Mouse (Mus musculus): ENCODE results near the gene Sertad2.

The Sertad2 gene

DNA sequence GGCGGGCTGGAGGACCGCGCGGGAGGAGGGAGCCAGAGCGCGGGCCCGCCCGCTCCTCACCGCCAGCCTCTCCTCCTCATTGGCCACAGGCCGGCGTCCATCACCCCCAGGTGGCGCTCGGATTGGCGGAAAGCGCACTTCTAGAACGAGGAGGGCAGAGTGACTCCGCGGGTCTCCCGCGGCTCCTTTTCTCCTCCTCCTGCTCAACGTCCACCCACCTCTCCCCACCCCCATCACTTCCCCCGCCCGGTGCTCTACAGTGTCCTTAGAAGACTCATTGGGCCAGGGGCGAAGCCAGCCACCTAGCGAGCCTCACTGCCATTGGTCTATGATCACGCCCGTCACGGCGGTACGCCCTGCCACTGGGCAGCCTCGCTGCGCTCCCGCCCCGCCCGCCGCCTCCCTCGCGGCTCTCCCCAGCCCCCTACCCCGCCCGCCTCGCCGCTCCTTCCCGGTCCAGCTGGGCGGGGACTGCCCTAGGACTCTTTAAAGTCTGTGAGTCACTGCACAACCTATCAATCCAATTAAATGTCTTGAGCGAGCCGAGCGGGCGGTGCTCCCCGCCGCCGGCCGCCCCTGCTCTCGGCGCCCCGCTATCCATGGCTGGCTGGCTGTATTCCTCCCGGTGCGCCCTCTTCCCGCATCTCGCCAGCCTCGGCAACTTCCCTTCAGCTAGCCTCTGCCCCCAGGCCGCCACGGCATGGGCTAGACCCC is at the start of gene Sertad2:
Sertad2 (plus strand) TSS at position 515 of the 714 bp plus-strand sequence.
- peak; percentile 95 for DNase-seq (ENCODE audit: low spot score)

DNA sequence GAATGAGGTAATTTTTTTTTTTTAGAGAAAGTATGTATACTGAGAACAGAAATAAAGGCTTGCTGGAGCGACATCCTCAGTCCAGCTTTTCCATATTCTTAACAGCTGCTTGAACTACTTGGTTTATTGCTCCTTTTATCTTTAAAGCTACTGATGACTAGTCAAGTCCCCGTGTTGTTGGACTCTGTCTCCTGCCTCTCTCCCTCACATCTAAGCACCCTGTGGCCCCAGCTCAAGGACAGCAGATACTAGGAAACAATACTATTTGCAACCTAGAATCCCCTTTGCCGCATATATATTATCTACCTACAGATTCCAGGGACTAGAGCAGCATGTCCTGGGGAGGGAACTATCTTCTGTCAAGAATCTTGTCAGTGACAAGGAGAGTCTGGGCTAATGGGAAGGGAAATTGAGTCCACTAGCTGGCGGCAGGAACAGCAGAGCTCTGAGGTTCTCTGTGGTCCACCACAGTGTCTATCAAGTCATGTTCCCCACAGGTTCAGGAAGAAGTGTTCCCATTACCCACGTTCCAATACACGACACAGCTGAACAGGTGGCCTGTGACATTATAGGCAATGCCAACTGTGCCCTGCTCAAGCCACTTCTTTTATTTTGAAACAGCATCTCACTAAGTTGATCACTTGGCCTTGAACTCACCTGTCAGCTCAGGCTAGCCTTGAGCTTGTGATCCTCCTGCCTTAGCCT is 49.0 kb upstream of the Sertad2 start:
- no peak for DNase-seq (ENCODE audit: low spot score)

DNA sequence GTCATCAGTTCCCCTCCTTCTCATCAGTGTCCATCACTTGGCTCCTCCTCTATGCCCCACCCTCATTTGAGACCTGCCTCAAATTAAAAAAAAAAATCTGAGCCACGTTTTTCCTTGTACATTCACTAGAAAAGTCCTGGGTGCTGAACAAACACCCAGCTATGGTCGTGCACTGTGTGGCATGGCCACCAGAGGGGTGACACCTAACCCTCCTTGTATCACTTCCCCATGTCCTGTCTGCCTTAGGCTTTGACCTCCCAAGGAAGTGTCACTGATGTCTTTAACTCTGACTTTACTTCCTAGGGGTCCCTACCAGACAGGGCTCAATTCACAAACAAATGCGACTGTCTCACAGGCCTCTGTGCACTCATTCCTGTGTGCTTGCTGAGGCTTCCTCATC is 42.5 kb upstream of the Sertad2 start:
- no peak for DNase-seq (ENCODE audit: low spot score)

DNA sequence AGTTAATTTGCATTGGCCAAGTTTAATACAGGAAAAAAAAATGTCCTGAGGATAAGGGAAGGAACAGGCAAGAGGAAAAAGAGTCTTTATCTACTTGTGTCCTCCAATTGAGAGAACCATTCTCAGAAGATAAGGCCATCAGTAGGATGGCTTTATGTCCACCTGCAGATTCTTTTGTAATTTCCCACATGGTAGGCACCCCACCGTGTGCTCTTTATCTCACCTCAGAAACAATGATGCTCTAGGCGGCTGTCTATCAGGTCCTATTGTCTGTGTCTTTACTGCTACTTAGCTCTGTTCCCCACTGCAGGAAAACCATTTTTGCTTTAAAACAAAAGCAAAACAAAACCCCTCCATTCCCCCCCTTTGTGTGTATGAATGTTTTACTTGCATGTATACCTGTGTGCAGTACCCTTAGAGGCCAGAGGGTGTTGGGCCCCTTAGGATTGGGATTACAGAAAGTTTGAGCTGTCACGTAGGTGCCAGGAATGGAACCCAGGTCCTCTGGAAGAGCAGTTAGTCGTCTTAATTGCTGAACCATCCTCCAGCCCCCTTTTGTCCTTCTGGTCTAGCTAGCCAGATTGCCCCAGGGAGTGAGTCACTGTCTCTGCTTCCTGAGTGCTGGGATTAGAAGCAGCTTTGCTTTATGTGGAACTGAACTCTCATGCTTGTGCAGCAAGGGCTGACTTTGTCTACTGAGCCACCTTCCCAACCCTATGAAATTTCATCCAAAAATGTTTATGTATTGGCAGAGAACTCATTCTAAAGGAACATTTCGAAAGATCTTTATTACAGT is 41.7 kb upstream of the Sertad2 start:
- no peak for DNase-seq (ENCODE audit: low spot score)

DNA sequence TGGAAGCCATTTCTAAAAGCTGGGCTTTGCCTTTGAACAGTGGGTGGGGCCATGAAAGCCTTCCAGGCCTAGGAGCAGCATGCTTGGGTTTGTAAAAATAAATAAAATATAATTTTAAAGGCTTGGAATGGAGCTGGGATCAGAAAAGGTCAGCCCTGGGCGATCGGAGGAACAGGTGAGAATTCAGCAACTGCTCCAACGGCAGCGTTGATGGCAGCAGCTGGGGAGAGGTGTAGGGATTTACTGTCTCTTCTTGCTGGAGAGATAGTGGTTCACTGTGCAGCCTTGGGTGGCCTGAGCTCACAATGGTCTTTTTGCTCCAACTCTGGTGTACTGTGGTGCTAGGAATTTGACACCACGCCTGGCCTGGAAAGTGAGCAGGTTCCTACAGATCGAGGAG is 29.5 kb upstream of the Sertad2 start:
- no peak for DNase-seq (ENCODE audit: low spot score)

DNA sequence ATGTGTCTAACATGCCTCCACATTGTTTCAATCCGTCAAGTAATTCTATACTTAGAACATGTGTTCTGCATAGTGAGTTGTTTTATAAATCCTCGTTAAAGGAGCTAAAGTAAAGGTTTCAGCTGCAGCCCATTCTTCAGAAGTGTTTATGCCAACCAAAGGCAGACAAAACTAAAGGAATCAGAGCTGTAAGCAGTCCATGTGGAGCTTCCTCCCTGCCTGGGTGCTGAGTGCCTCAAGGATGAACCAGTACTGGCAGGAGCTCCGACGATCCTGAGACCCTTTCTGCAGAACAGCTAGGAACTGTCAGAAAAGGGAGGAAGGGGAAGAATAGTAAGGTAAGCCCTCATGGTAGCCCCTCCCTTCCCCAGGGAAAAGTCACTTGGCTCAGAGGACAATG is 28.3 kb upstream of the Sertad2 start:
- DNase-seq (ENCODE audit: low spot score), result no peak

DNA sequence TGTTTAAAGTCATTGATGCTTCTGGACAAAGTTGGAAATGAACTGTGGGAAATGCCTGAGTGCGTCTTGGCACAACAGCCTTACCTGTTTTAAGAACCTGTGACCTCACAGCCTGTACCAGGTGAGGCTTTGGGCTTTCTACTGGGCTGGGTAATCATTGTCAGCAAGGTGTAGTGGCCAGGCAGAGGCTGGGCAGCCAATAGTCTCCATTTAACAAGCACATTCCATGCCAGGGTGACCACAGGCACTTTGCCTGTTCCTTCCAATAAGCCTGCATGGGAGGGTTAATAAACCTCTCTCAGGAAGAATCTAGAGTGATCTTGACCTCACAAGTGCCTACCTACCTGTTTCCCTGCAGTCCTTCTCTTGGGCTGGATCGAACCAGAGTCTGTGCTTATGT is 21.7 kb upstream of the Sertad2 start:
- DNase-seq (ENCODE audit: low spot score), result no peak

DNA sequence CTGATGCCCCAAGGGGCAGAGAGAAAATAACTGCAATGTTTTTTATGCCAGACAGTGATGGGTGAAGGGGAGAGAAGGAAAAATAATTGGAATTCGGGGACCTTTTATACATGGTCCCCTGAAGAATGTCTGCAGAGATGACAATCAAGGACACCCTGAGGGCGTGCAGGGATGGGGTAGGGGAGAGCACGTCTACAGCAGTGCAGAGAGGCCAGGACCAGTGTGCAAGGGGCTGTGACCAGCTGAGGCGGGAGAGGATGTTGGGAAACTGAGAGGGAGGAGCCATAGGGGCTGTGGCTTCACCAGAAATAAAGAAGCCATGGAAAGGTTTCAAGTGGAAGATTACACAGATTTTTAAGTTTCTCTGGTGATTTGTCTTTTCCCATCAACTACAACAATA is 20.3 kb upstream of the Sertad2 start:
- DNase-seq (ENCODE audit: low spot score), result no peak

DNA sequence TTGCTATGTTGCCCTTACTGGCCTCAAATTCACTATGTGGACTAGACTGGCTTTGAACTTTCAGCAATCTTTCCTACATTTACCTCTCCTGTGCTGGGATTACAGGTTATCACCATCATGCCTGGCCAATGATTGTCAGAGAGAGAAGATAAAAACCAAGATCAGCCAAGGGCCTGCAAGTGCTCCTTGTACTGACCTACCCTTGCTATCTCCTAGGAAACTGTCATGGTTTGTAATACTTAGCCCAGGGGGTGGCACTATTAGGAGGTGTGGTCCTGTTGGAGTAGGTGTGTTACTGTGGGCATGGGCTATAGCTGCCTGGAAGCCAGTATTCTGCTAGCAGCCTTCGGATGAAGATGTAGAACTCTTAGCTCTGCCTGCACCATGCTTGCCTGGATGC is 18.6 kb upstream of the Sertad2 start:
- DNase-seq (ENCODE audit: low spot score), result no peak

DNA sequence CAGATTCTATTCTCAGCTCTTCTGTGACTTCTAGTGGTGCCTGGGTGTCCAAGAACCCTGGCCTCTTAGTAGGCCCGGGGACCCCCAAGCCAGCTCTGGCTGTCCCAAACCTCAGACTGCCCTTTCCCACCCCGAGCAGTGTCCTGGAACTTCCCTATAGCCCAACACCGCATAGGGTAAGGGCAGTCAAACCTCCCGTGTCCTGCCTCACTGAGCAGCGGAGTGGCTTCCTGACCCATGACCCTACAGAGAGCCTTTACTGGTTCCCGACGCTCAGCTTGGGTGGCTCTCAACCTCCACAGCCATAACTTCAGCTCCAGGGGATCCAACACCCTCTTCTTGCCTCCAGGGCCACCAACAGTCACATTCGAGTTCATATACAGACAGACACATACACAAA is 17.1 kb upstream of the Sertad2 start:
- DNase-seq (ENCODE audit: low spot score), result no peak

DNA sequence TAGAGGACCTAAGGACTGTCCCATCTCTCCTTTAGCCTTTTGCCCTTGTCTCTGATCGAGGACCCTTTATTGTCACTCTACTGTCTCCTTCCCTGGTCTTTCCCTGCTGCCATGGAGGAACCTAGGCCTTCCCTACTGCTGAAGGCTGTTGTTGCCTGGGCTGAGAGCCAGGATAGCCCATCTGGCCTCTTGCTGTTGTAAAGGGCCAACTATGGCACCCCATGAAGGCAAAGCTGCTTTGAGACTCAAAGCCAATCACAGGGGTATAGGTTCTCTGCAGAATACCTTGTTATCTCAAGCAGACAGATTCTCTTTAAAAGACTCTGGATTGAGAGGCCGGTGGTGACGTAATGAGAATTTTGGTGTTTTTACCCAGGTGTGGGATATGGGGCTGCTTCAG is 15.2 kb upstream of the Sertad2 start:
- no peak for DNase-seq (ENCODE audit: low spot score)

DNA sequence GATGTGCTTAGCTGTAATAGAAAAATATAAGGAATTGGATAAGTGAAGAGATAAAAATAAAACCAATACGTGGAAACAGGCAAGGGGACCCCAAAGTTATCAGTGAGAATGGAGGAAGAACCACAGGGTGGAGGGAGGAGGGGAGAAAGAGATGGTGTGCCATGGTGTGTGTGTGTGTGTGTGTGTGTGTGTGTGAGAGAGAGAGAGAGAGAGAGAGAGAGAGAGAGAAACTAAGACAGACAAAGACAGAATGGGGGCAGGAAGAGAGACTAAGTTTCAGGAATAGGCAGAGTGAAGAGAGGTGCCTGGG is 11.4 kb upstream of the Sertad2 start:
- no peak for DNase-seq (ENCODE audit: low spot score)

DNA sequence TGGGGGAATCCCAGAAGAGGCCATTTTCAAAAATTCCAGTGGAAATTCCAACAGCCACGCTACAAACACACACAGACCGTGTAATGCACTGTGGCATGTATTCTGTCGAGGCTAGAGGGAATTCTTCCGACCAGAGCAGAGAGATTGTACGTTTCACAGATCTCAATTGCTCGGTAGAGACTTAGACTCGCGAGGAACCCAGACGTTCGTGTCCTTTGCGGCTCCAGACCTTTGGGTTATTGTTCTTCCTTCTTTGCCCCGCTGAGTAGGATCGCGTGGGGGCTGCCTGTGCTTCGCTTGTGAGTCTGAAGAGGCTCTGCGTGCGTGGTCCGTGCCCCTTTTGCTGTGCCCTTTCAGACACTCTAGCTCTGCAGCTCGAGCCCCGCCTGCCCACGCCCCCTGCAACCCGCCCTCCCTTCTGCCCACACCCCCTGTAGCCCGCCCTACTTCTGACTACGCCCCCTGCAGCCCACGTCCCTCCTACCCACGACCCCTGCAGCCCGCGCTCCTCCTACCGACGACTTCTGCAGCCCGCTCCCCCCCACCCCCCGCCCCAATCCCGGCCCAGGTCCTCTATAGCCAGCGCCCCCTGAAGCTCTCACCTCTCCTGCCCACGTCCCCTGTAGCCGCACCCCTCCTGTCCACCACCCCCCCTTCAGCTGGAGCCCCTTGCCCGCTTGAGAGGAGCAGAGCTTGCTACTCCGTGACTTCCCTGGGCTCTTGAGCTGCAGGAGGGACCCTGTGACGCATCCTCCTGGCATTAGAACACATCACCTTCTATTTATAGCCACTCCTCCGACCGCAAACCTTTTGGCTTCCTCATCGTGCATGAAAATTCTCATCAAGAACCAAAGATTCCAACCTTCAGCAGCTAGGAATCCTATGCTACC is 10.8 kb upstream of the Sertad2 start:
- DNase-seq (ENCODE audit: low spot score), result no peak

DNA sequence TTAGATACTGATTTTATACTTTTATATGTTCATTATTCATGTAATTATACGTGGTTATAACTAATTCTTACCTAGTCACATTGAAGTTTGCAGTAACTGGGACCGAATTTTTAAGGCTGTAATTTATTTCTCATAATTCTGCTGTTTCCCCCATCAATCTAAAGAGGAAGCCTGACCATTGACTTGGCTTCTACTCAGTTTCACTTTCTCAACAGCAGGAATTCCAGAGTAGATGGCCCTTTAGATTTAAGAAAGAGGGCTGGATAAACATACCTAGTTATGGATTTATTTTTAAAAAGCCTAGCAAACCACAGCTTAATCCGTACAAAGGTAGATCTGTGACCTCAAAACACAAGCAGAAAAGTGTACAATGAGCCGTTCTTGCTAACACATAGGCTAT is 9.8 kb upstream of the Sertad2 start:
- no peak for DNase-seq (ENCODE audit: low spot score)

DNA sequence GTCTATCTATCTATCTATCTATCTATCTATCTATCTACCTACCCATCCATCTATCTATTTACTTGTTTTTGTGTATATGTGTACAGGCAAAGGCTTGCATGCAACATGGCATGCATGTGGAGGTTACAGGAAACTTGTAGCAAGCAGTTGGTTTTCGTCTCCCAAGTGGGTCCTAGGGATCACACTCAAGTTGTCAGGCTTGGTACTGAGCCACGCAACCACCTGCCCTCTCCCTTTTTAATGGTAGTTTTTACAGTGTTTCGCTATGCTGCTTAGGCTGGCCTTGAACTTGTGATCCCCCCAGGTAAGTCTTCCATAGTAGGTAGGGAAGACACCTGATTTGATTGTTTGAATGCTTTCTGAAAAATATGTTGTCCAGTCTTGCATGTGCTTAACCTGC is 5.8 kb upstream of the Sertad2 start:
- DNase-seq (ENCODE audit: low spot score), result no peak

DNA sequence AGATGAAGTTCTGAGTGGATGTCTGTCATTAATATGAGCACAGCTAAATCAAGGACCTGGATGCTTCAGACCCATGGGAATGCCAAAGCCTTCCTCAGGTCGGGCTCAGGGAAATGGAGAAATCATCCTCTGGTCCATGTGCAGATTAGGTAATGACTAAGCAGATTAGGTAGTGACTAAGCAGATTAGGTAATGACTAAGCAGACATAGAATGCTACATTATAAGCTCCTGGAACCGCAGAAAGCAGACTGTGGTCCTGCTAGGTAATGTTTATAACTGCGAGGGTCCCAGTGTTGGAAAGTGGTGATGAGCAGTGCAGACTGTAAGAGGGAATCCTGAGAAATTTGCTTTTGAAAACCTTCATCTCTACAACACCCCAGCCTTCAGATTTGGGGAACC is 4.6 kb upstream of the Sertad2 start:
- no peak for DNase-seq (ENCODE audit: low spot score)

DNA sequence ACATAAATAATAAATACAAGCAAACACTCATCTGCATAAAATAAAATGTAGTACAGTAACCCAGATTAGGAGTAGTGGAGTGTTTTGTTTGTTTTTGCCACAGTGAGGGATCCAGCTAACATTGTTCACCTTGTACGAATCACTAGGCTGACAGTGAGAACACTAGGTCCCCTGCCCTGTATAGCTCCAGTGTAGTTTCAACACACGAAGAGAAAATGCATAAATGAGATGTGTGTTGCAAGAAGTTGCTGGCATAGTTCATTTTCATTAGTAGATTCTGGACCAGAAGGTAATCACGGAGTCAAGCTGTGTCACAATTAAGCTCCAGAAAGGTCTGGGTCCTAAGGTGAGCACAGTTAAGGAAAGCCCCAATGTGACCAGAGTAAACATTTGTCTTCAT is 1.8 kb upstream of the Sertad2 start:
- no peak for DNase-seq (ENCODE audit: low spot score)

DNA sequence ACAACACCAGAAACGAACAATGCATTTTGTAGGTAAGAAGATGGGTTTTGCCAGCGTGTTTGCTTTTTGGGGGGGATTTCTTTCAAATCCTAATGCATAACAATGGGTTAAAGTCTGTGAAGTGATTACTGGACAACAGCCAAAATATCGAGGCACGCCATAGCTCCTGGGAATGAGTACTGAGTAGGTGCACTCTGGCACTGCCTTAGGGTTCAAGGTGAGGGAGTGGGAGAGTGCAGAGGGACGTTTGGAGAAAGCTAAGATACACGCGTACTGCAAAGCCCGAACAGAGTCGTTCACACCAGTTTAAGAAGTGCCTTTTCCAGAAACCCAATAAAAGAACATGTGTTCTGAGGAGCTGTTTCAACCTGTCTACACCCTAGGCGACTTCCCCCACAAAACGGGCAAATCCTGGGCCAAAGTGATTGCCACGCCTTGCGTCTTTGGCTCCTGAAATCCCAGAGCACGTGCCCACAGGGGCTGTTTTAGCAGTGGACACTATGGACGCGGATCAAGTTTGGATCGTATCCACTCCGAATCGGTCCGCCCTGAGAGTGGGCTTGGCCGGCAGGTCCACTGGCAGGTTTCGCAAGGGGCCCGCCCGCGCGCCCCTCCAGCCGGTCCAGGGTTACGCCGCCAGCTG is 937 bp upstream of the Sertad2 start:
- DNase-seq (ENCODE audit: low spot score), result peak; percentile 42

DNA sequence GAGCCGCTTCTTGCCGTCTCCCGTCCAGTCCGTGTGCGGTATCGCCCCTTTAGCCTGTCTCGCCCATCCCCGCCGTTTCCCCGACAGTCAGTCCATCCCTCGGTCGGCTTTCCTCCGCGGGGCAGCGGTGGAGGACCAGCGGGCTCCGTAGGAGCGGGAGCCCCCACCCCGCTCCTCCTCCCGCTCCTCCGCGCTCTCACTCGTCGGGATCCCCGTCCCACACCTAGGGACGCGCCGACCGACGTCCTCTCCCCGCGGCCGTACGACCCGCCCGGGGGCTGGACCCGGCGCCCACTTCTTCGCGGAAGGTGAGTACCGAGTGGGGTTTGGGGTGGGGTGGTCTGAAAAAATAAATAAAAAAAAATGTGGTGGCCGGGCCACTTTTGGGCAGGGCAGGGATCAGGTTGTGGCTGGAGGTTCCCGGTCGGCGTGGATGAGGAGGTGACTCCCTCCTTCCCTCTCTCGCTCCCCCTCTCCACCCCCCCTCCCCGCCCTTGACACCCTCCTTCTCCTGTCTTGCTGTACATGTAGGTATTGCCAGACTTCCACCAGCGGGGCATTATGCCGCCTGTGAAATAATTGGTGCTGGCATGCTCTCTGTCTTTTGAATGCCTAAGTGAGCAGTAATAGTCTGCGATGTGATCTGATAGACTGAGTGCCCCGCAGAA is 534 bp downstream of the Sertad2 start:
- no peak for DNase-seq (ENCODE audit: low spot score)

DNA sequence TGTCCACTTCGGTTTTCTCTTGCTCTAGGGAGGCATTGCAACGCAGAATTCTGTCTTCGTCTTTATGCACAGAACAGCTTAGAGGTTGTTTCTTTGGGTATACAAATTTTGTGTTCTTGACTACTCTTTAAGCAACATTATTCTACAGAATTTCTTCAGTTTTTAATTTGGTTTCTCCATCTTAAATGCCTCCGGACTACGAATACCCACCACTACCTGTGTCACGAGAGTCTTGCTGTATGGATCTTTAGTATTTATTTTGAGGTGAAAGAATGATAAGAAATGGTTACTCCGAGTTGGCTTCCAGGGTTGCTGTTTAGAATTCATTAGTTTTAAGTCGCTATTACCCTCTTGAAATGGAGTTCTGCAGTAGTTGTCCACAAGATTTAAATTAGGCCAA is 1.3 kb downstream of the Sertad2 start:
- DNase-seq (ENCODE audit: low spot score), result no peak

DNA sequence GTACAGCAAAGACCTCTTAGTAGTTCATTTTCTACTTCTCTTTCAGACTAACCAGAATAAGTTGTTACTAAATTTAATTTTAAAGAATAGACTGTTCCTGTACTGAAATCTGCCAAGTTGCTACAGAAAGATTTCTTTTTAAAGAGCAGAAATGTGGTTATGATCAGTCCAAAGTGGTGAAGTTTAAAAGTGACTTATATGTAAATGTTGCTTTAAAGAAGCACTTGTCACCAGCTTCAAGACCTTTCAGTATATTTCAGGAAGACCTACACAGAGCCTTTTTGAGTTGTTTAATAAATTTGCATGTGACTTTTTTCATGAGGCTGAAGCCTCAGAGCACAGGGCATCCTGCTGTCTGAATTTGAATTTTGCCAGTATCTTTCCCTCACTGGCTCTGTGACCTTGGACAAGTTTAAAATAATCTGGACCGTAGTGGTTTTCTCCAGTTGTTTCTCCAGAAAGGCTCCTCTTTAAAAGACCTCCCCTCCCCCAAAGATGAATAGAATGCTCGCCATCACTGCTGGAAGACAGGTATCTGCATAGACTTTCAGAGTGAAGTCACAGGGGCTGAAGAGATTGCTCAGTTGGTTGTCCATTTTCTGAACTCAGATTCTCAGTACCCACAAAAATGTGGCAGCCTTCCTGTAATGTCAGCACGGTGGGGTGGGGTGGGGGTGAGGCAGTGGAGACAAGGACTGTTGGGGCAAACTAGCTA is 1.9 kb downstream of the Sertad2 start:
- no peak for DNase-seq (ENCODE audit: low spot score)
